In genomic region chr17:36308855-36309254, GRCm38 (mm10) we compare ENCODE assay signal across 9 mouse cellular contexts. TPM values are rescaled to one million over a fixed set of nuclear protein-coding genes. Genes with fewer than 3 reads are reported as not detected.
DNase-seq lines count a peak whose midpoint lies in the region; ATAC-seq and TF ChIP-seq lines count a peak whose summit lies in the region.
"Not testable (repeated sequence)": the region's sequence is repeated elsewhere in the genome, so short reads cannot be mapped to it uniquely, and the experiment has no call there.
"Had no signal": no experiment of that assay in that cellular context is flagged by ENCODE, and none has a peak within 500 bp of the region (broad histone marks: within the 10 kb centered on the region; RNA-seq: fewer than 3 reads in every experiment).

No protein-coding gene starts in this region.

- H3K27me3 ChIP-seq in forebrain, embryonic 11.5 days (ENCODE audit: control insufficient read depth, insufficient read depth, low read length); liver, adult 2 months (ENCODE audit: control insufficient read depth, insufficient read depth, low read length): not testable (repeated sequence)

- not testable (repeated sequence) for TF ChIP-seq POLR2A in liver, adult 2 months (IDR thresholded peaks at IDR 0.05; ENCODE audit: extremely low read depth, insufficient read depth, low read length)

- H3K9ac ChIP-seq in forebrain, embryonic 11.5 days (ENCODE audit: low read length); liver, adult 2 months (ENCODE audit: low read depth, low read length): not testable (repeated sequence)

- not testable (repeated sequence) for H3K4me3 ChIP-seq in forebrain, embryonic 11.5 days (ENCODE audit: low read depth, low read length); liver, adult 2 months (ENCODE audit: insufficient read depth, low read depth, low read length)

- H3K4me2 ChIP-seq in forebrain, embryonic 11.5 days (ENCODE audit: low read depth, low read length, severe bottlenecking), result not testable (repeated sequence)

- not testable (repeated sequence) for H3K4me1 ChIP-seq in forebrain, embryonic 11.5 days (replicated peaks; ENCODE audit: control insufficient read depth, insufficient read depth, low read length); liver, adult 2 months (ENCODE audit: control insufficient read depth, insufficient read depth, low read length)

- peak; percentile 19 for DNase-seq in c-Kit-positive CD71-positive TER-119-negative erythroid progenitor cells, embryonic 14.5 days (ENCODE audit: low read depth)
- DNase-seq in forebrain, embryonic 11.5 days (ENCODE audit: low spot score), result peak; percentile 74
- peak; percentile 36 to 51 for DNase-seq in heart, adult 9 months (ENCODE audit: low spot score in 2 of 2)
- peak; percentile 80 for DNase-seq in kidney, postnatal 14 days
- DNase-seq in liver, adult 2 months (ENCODE audit: extremely low read depth, low read depth, low spot score), result peak; percentile 57
- peak; percentile 42 for DNase-seq in neural tube, embryonic 10.5 days (ENCODE audit: extremely low spot score, low spot score)
- peak; percentile 32 to 66 for DNase-seq in spleen, postnatal 4 days (ENCODE audit: low spot score in 2 of 2)

- not testable (repeated sequence) for H3K27ac ChIP-seq in forebrain, embryonic 11.5 days (ENCODE audit: low read depth, low read length); liver, adult 2 months (replicated peaks; ENCODE audit: insufficient read depth, low read depth, low read length)

- TF ChIP-seq CTCF in liver, adult 2 months (IDR thresholded peaks at IDR 0.05; ENCODE audit: low read depth, low read length), result peak; percentile 47

- not testable (repeated sequence) for H3K9me3 ChIP-seq in forebrain, embryonic 11.5 days (ENCODE audit: control insufficient read depth, low read length)

- 4% methylated on average over 3 of the region's 3 CpGs for WGBS in forebrain, embryonic 11.5 days
- WGBS in liver, adult 2 months, result 5% methylated on average over 3 of the region's 3 CpGs

- not testable (repeated sequence) for H3K36me3 ChIP-seq in forebrain, embryonic 11.5 days (ENCODE audit: control insufficient read depth, insufficient read depth, low read length); liver, adult 2 months (ENCODE audit: control insufficient read depth, insufficient read depth, low read length)

- H3K79me2 ChIP-seq in liver, adult 2 months (ENCODE audit: control insufficient read depth, insufficient read depth, low read length), result not testable (repeated sequence)

- ATAC-seq in CD4-positive, CD25-positive, alpha-beta regulatory T cell, adult 4 months, result peak; percentile 61
- 0 out of 2 replicates have a peak, but pooled peaks have one; percentile 30 for ATAC-seq in forebrain, embryonic 11.5 days (replicated peaks; ENCODE audit: low FRiP score)

RNA-seq across cellular contexts. Expression of gene H2-M10.1, which starts 17.1 kb away (rescaled TPM):
- polyA plus RNA-seq in CD4-positive, CD25-positive, alpha-beta regulatory T cell, adult 4 months (2017; shearing (Covaris generic)), result not detected
- not detected in 2 replicates for polyA plus RNA-seq in forebrain, embryonic 11.5 days (2014; fragmentation: Nextera tagmentation; extraction: Ambion mirVana)
- total RNA-seq in liver, adult 2 months (2014; rRNA removed), result not detected in 2 replicates
- polyA plus RNA-seq in liver, adult 2 months (2012; rRNA removed), result not detected in 2 replicates
- polyA plus RNA-seq: limb, embryonic 13.5 days had no signal

RNA-seq across cellular contexts. Expression of gene H2-M10.2, which starts 22.6 kb away (rescaled TPM):
- polyA plus RNA-seq in CD4-positive, CD25-positive, alpha-beta regulatory T cell, adult 4 months (2017; shearing (Covaris generic)), result under 1 TPM in 1 of 2 experiments, not detected in 1; 0.39 TPM
- polyA plus RNA-seq in forebrain, embryonic 11.5 days (2014; fragmentation: Nextera tagmentation; extraction: Ambion mirVana), result 0.33 TPM in 2 replicates
- not detected in 2 replicates for total RNA-seq in liver, adult 2 months (2014; rRNA removed)
- polyA plus RNA-seq in liver, adult 2 months (2012; rRNA removed), result not detected in 2 replicates

RNA-seq across cellular contexts. Expression of gene Trim39, which starts 36.8 kb away (rescaled TPM):
- polyA plus RNA-seq in CD4-positive, CD25-positive, alpha-beta regulatory T cell, adult 4 months (2017; shearing (Covaris generic)), result 10 to 100 TPM; 17.2 to 25.9 TPM
- 22.0 and 23.0 TPM in 2 replicates for polyA plus RNA-seq in forebrain, embryonic 11.5 days (2014; fragmentation: Nextera tagmentation; extraction: Ambion mirVana)
- total RNA-seq in liver, adult 2 months (2014; rRNA removed), result 4.8 and 5.0 TPM in 2 replicates
- 5.3 and 8.0 TPM in 2 replicates for polyA plus RNA-seq in liver, adult 2 months (2012; rRNA removed)

RNA-seq across cellular contexts. Expression of gene Rpp21, which starts 51.0 kb away (rescaled TPM):
- 100 to 1,000 TPM; 191 to 211 TPM for polyA plus RNA-seq in CD4-positive, CD25-positive, alpha-beta regulatory T cell, adult 4 months (2017; shearing (Covaris generic))
- 82.2 and 89.0 TPM in 2 replicates for polyA plus RNA-seq in forebrain, embryonic 11.5 days (2014; fragmentation: Nextera tagmentation; extraction: Ambion mirVana)
- 10.6 and 16.4 TPM in 2 replicates for total RNA-seq in liver, adult 2 months (2014; rRNA removed)
- polyA plus RNA-seq in liver, adult 2 months (2012; rRNA removed), result 42.7 and 43.6 TPM in 2 replicates

RNA-seq across cellular contexts. Expression of gene H2-M10.3, which starts 59.4 kb away (rescaled TPM):
- polyA plus RNA-seq in CD4-positive, CD25-positive, alpha-beta regulatory T cell, adult 4 months (2017; shearing (Covaris generic)), result not detected
- not detected in 2 replicates for polyA plus RNA-seq in forebrain, embryonic 11.5 days (2014; fragmentation: Nextera tagmentation; extraction: Ambion mirVana)
- not detected in 2 replicates for total RNA-seq in liver, adult 2 months (2014; rRNA removed)
- polyA plus RNA-seq in liver, adult 2 months (2012; rRNA removed), result not detected in 2 replicates
- polyA plus RNA-seq: limb, embryonic 13.5 days had no signal

Comparison
In these comparisons a context has a peak if more than half of its experiments do, and no peak if none do; other contexts are left out.
1. DNase-seq: peak in every context shown above with its lines; median percentile 80 in kidney, postnatal 14 days; 74 in forebrain, embryonic 11.5 days; 57 in liver, adult 2 months; 49 in spleen, postnatal 4 days; 44 in heart, adult 9 months; 42 in neural tube, embryonic 10.5 days; 19 in c-Kit-positive CD71-positive TER-119-negative erythroid progenitor cells, embryonic 14.5 days.